Mouse (Mus musculus) hindlimb bud, embryonic 11.5 days (tissue): Measurements from ENCODE around the gene Agap1.

Experiments used
- DNase-seq: peaks from one replicate; pipeline ENCODE4 v3.0.0-alpha.2; 2012; ENCODE audit warnings: low read depth, low spot score; ENCODE audit errors: extremely low spot score

The Agap1 gene

GRCm38 (mm10) chr1:89574941-89575890 lies 120.6 kb downstream of the Agap1 start:
- no peak for DNase-seq

- DNase-seq = no peak
Measured at GRCm38 (mm10) chr1:89576174-89576890, 121.7 kb downstream of the Agap1 start.

GRCm38 (mm10) chr1:89576985-89577384 lies 122.4 kb downstream of the Agap1 start:
- peak; percentile 60 for DNase-seq

GRCm38 (mm10) chr1:89580031-89580998 lies 125.7 kb downstream of the Agap1 start:
- DNase-seq = no peak

GRCm38 (mm10) chr1:89580999-89581765 lies 126.6 kb downstream of the Agap1 start:
- DNase-seq = no peak

- no peak for DNase-seq
Measured at GRCm38 (mm10) chr1:89581766-89582125, 127.1 kb downstream of the Agap1 start.

GRCm38 (mm10) chr1:89583369-89583768 lies 128.8 kb downstream of the Agap1 start:
- no peak for DNase-seq

- DNase-seq = no peak
Measured at GRCm38 (mm10) chr1:89586991-89587683, 132.5 kb downstream of the Agap1 start.

- no peak for DNase-seq
Measured at GRCm38 (mm10) chr1:89588154-89588553, 133.5 kb downstream of the Agap1 start.

GRCm38 (mm10) chr1:89590994-89591393 lies 136.4 kb downstream of the Agap1 start:
- no peak for DNase-seq

- DNase-seq = no peak
Measured at GRCm38 (mm10) chr1:89593219-89593618, 138.6 kb downstream of the Agap1 start.

GRCm38 (mm10) chr1:89594999-89595398 lies 140.4 kb downstream of the Agap1 start:
- no peak for DNase-seq

GRCm38 (mm10) chr1:89595421-89595820 lies 140.8 kb downstream of the Agap1 start:
- DNase-seq = no peak

- DNase-seq = no peak
Measured at GRCm38 (mm10) chr1:89596223-89596622, 141.6 kb downstream of the Agap1 start.

- DNase-seq = no peak
Measured at GRCm38 (mm10) chr1:89598906-89599305, 144.3 kb downstream of the Agap1 start.

GRCm38 (mm10) chr1:89599983-89600741 lies 145.6 kb downstream of the Agap1 start:
- DNase-seq = no peak

GRCm38 (mm10) chr1:89601349-89601748 lies 146.7 kb downstream of the Agap1 start:
- no peak for DNase-seq

- no peak for DNase-seq
Measured at GRCm38 (mm10) chr1:89602879-89603278, 148.3 kb downstream of the Agap1 start.

- DNase-seq = no peak
Measured at GRCm38 (mm10) chr1:89606612-89607011, 152.0 kb downstream of the Agap1 start.
